Mouse (Mus musculus): Measurements from ENCODE around the gene Ccl8.

- TF ChIP-seq CTCF (IDR thresholded peaks at IDR 0.05; ENCODE audit: low read depth, low read length) (no peak), GATA1 (IDR thresholded peaks at IDR 0.05; ENCODE audit: borderline replicate concordance, low read length) (no peak), TAL1 (conservative IDR thresholded peaks at IDR 0.05; ENCODE audit: low read depth, low read length) (no peak), POLR2AphosphoS5 (IDR thresholded peaks at IDR 0.05; ENCODE audit: insufficient replicate concordance, low read depth, low read length) (no peak), GATA2 (IDR thresholded peaks at IDR 0.05; ENCODE audit: borderline replicate concordance, low read depth, low read length) (no peak)
Observed at GRCm38 (mm10) chr11:82077031-82077430, 38.0 kb upstream of the Ccl8 start.

All from G1E (cell line).